Mouse (Mus musculus) kidney, adult 2 months (tissue): ENCODE data around the gene Mtcl1.

Source experiments
- CTCF ChIP-seq: fragments of 200-500 bp; conservative IDR thresholded peaks from 2 replicates; pipeline ENCODE4 v1.5.1; 2011; ENCODE audit warnings: low read depth, mild to moderate bottlenecking, control low read depth, low read length, moderate library complexity, mixed read lengths; ENCODE audit not compliant: insufficient read depth, insufficient read length
- POLR2A ChIP-seq: fragments of 200-500 bp; IDR thresholded peaks from one replicate; pipeline ENCODE4 v1.6.1; 2011; ENCODE audit warnings: low read depth, low read length, control low read depth

- TF ChIP-seq CTCF (no peak), POLR2A (no peak)
Measured at GRCm38 (mm10) chr17:66416436-66416835, 33.1 kb downstream of the Mtcl1 start.
